Mouse (Mus musculus) embryonic stem cell, embryonic (primary cell): Measurements from ENCODE around the gene Grwd1.

ENCODE experiments used
- CTCF ChIA-PET, 4 experiments: fragments of 300-600 bp in 2 of 4; fragments of 350-600 bp in 2 of 4; sonication (Branson Sonifier 250); formaldehyde crosslinking; loops; one replicate each; lab custom pipeline; 2022; ENCODE audit warnings: inconsistent platforms in 2 of 4; lab: Charles Lee
- POLR2A ChIA-PET, 4 experiments: fragments of 300-600 bp in 2 of 4; fragments of 350-600 bp in 2 of 4; sonication (Branson Sonifier 250); formaldehyde crosslinking; loops; one replicate each; lab custom pipeline; 2022; ENCODE audit warnings: antibody characterized with exemption in 4 of 4, inconsistent platforms in 1 of 4; lab: Charles Lee

Gene Grwd1

GRCm38 (mm10) chr7:45797661-45798510, 32.9 kb downstream of the Grwd1 start:
- POLR2A ChIA-PET = interaction anchor here in 3 of 4 experiments (0.7 to 5.9 kb wide), 27 partner anchors 9 to 341 kb away, joined by 3 to 95 read pairs (median 4); partner anchors contain the start of genes Cyth2 (in 3 of the 3), Lmtk3 (in 2 of the 3), Fam83e (in 1 of the 3) and Kdelr1 (in 1 of the 3)
- CTCF ChIA-PET = interaction anchor here in 2 of 4 experiments (0.7 to 1.9 kb wide), 7 partner anchors 11 to 116 kb away, joined by 3 to 10 read pairs (median 5); partner anchors contain the start of gene Cyth2 (in 1 of the 2)

GRCm38 (mm10) chr7:45796950-45797349, 33.8 kb downstream of the Grwd1 start:
- CTCF ChIA-PET = interaction anchor here in 2 of 4 experiments (1.1 to 1.9 kb wide), 4 partner anchors 10 to 58 kb away, joined by 3 to 10 read pairs (median 5); partner anchors contain the start of gene Cyth2 (in 1 of the 2)

GRCm38 (mm10) chr7:45794971-45795370, 35.8 kb downstream of the Grwd1 start:
- ChIA-PET POLR2A (interaction anchor here in 2 of 4 experiments (1.0 to 2.2 kb wide), 7 partner anchors 8 to 102 kb away, joined by 3 to 6 read pairs (median 4); partner anchors contain the start of genes Lmtk3 (in 2 of the 2), Syngr4 (in 1 of the 2) and Tmem143 (in 1 of the 2)), CTCF (interaction anchor here in 1 of 4 experiments (1.0 kb wide), 1 partner anchor 56 kb away, joined by 3 read pairs; no protein-coding TSS in a partner anchor)

More at GRCm38 (mm10) chr7:45796950-45797349, 33.8 kb downstream of the Grwd1 start:
- POLR2A ChIA-PET = interaction anchor here in 3 of 4 experiments (0.7 to 5.9 kb wide), 16 partner anchors 10 to 89 kb away, joined by 3 to 95 read pairs (median 4); partner anchors contain the start of genes Cyth2 (in 2 of the 3), Lmtk3 (in 2 of the 3), Fam83e (in 1 of the 3) and Kdelr1 (in 1 of the 3)

- POLR2A ChIA-PET = interaction anchor here in 1 of 4 experiments (0.6 to 2.2 kb wide), 2 partner anchors 11 to 50 kb away, joined by 6 read pairs; partner anchors contain the start of gene Lmtk3
- CTCF ChIA-PET = interaction anchor here in 1 of 4 experiments (0.9 to 1.0 kb wide), 2 partner anchors 52 to 55 kb away, joined by 3 to 4 read pairs; no protein-coding TSS in a partner anchor
Observed at GRCm38 (mm10) chr7:45793969-45794585, 36.7 kb downstream of the Grwd1 start.

GRCm38 (mm10) chr7:45793240-45793639, 37.5 kb downstream of the Grwd1 start:
- POLR2A ChIA-PET = interaction anchor here in 3 of 4 experiments (0.5 to 4.3 kb wide), 8 partner anchors 10 to 434 kb away, joined by 3 to 32 read pairs (median 4); partner anchors contain the start of genes Cyth2 (in 1 of the 3), Fam83e (in 1 of the 3), Kdelr1 (in 1 of the 3) and Lmtk3 (in 1 of the 3)
- CTCF ChIA-PET = interaction anchor here in 3 of 4 experiments (0.6 to 3.6 kb wide), 5 partner anchors 8 to 54 kb away, joined by 3 to 15 read pairs (median 8); no protein-coding TSS in a partner anchor

- POLR2A ChIA-PET = interaction anchor here in 3 of 4 experiments (0.6 to 4.3 kb wide), 13 partner anchors 9 to 834 kb away, joined by 3 to 32 read pairs (median 3); partner anchors contain the start of genes Cyth2 (in 1 of the 3), Fam83e (in 1 of the 3), Kdelr1 (in 1 of the 3) and Sphk2 (in 1 of the 3)
- CTCF ChIA-PET = interaction anchor here (0.8 to 3.6 kb wide), 8 partner anchors 9 to 81 kb away, joined by 3 to 15 read pairs (median 6); partner anchors contain the start of gene Kdelr1 (in 1 of the 4)
Observed at GRCm38 (mm10) chr7:45791756-45792490, 38.8 kb downstream of the Grwd1 start.

- POLR2A ChIA-PET = interaction anchor here in 3 of 4 experiments (1.1 to 4.3 kb wide), 8 partner anchors 10 to 108 kb away, joined by 3 to 32 read pairs (median 4); partner anchors contain the start of genes Fam83e (in 1 of the 3) and Sphk2 (in 1 of the 3)
Observed at GRCm38 (mm10) chr7:45790721-45791120, 40.0 kb downstream of the Grwd1 start.

GRCm38 (mm10) chr7:45787642-45788041, 43.1 kb downstream of the Grwd1 start:
- ChIA-PET POLR2A (interaction anchor here (0.6 to 2.2 kb wide), 38 partner anchors 8 to 421 kb away, joined by 3 to 18 read pairs (median 4); partner anchors contain the start of genes Sphk2 (in 3 of the 4), Cyth2 (in 2 of the 4), Fam83e (in 2 of the 4) and Ccdc114 (in 1 of the 4)), CTCF (interaction anchor here (0.6 to 4.0 kb wide), 11 partner anchors 10 to 593 kb away, joined by 3 to 46 read pairs (median 4); partner anchors contain the start of gene Kdelr1 (in 1 of the 4))

More at GRCm38 (mm10) chr7:45790721-45791120, 40.0 kb downstream of the Grwd1 start:
- CTCF ChIA-PET = interaction anchor here in 3 of 4 experiments (0.6 to 3.6 kb wide), 4 partner anchors 11 to 48 kb away, joined by 3 to 15 read pairs (median 6); no protein-coding TSS in a partner anchor

- CTCF ChIA-PET = interaction anchor here (0.5 to 4.0 kb wide), 13 partner anchors 11 to 1442 kb away, joined by 3 to 46 read pairs (median 3); partner anchors contain the start of genes Ccdc114 (in 1 of the 4) and Kdelr1 (in 1 of the 4)
- POLR2A ChIA-PET = interaction anchor here (0.6 to 2.2 kb wide), 40 partner anchors 8 to 420 kb away, joined by 3 to 18 read pairs (median 4); partner anchors contain the start of genes Sphk2 (in 3 of the 4), Cyth2 (in 2 of the 4), Fam83e (in 2 of the 4) and Ccdc114 (in 1 of the 4)
Observed at GRCm38 (mm10) chr7:45786661-45787413, 43.9 kb downstream of the Grwd1 start.

- ChIA-PET CTCF (interaction anchor here in 2 of 4 experiments (0.8 to 4.0 kb wide), 3 partner anchors 15 to 55 kb away, joined by 3 to 46 read pairs (median 4); no protein-coding TSS in a partner anchor), POLR2A (interaction anchor here in 3 of 4 experiments (0.5 to 1.7 kb wide), 14 partner anchors 9 to 110 kb away, joined by 3 to 6 read pairs (median 4); partner anchors contain the start of genes Cyth2 (in 2 of the 3), Kdelr1 (in 1 of the 3), Sphk2 (in 1 of the 3) and Syngr4 (in 1 of the 3))
Observed at GRCm38 (mm10) chr7:45786136-45786578, 44.6 kb downstream of the Grwd1 start.

- ChIA-PET POLR2A (interaction anchor here in 3 of 4 experiments (0.6 to 1.7 kb wide), 17 partner anchors 10 to 108 kb away, joined by 3 to 6 read pairs (median 4); partner anchors contain the start of genes Cyth2 (in 2 of the 3), Kdelr1 (in 1 of the 3) and Sphk2 (in 1 of the 3)), CTCF (interaction anchor here in 2 of 4 experiments (0.6 to 4.0 kb wide), 4 partner anchors 16 to 54 kb away, joined by 3 to 46 read pairs (median 4); no protein-coding TSS in a partner anchor)
Observed at GRCm38 (mm10) chr7:45785388-45786135, 45.2 kb downstream of the Grwd1 start.

- CTCF ChIA-PET = interaction anchor here in 2 of 4 experiments (0.6 to 4.0 kb wide), 3 partner anchors 16 to 37 kb away, joined by 5 to 46 read pairs (median 9); no protein-coding TSS in a partner anchor
- POLR2A ChIA-PET = interaction anchor here in 3 of 4 experiments (0.6 to 1.8 kb wide), 11 partner anchors 11 to 67 kb away, joined by 3 to 12 read pairs (median 4); partner anchors contain the start of genes Cyth2 (in 1 of the 3) and Sphk2 (in 1 of the 3)
Observed at GRCm38 (mm10) chr7:45784524-45785372, 46.0 kb downstream of the Grwd1 start, which contains the start of gene Sult2b1. TSS of gene Sult2b1 (minus strand) at chr7:45784669.
